10 mouse cellular contexts compared by ENCODE assay signal in the genomic region with DNA sequence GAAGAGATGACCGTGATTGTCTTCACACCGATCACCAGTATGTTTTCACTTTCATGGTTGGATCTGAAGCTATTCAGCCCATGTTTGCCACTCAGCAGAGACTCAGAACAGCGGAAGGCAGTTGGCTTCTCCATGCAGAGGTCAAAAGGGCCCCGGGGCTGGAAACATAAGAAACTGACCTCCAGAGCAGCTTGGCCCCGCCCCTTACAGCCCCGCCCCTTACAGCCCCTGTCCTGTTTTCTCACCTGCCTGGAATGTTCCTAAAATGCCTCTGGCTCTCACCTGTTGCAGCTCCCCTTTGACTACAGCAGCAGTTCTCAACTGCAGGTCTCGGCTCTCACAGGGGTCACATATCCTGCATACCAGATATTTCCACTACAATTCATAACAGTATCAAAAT. TPM values are rescaled to one million over a fixed set of nuclear protein-coding genes. Genes with fewer than 3 reads are reported as not detected.
DNase-seq lines count a peak whose midpoint lies in the region; ATAC-seq and TF ChIP-seq lines count a peak whose summit lies in the region.
"Had no signal": no experiment of that assay in that cellular context is flagged by ENCODE, and none has a peak within 500 bp of the region (broad histone marks: within the 10 kb centered on the region; RNA-seq: fewer than 3 reads in every experiment).

No protein-coding gene starts in this region.

- no peak overlapping the region for H3K27ac ChIP-seq in spleen, adult 2 months (ENCODE audit: insufficient read depth, low read length)
- no peak overlapping the region for H3K27ac ChIP-seq in embryonic facial prominence, embryonic 13.5 days
- H3K27ac ChIP-seq in midbrain, embryonic 13.5 days, result no peak overlapping the region
- H3K27ac ChIP-seq: left cerebral cortex, adult 2 months; midbrain, embryonic 15.5 days had no signal

- no peak for DNase-seq in spleen, adult 2 months (ENCODE audit: low read depth in 1 of 2, low spot score in 2 of 2)
- DNase-seq in spleen, postnatal 14 days (ENCODE audit: low spot score in 2 of 2), result no peak
- peak; percentile 75 to 80 for DNase-seq in kidney, postnatal 36 days
- peak; percentile 83 for DNase-seq in yolk sac, embryonic 10.5 days (ENCODE audit: low spot score)
- no peak for DNase-seq in urinary bladder, postnatal 25 days (ENCODE audit: low spot score)
- DNase-seq: thymus, postnatal 14 days had no signal

- TF ChIP-seq POLR2A in spleen, adult 2 months (IDR thresholded peaks at IDR 0.05; ENCODE audit: low read depth, low read length), result no peak

- ATAC-seq in embryonic facial prominence, embryonic 13.5 days (ENCODE audit: insufficient number of reproducible peaks, insufficient read depth, low FRiP score, low TSS enrichment, low read depth), result no peak
- no peak for ATAC-seq in midbrain, embryonic 13.5 days
- ATAC-seq: midbrain, embryonic 15.5 days had no signal

- no peaks in the 10 kb centered on the region; the same call in 1 of the 2 replicates for H3K4me1 ChIP-seq in spleen, adult 2 months (ENCODE audit: control insufficient read depth, insufficient read depth, insufficient read length)
- peaks cover 28% of the 10 kb centered on the region for H3K4me1 ChIP-seq in embryonic facial prominence, embryonic 13.5 days
- peaks cover 18% of the 10 kb centered on the region for H3K4me1 ChIP-seq in midbrain, embryonic 13.5 days (replicated peaks)

- H3K4me2 ChIP-seq in embryonic facial prominence, embryonic 13.5 days, result peak overlapping the region; percentile 36
- H3K4me2 ChIP-seq in midbrain, embryonic 13.5 days (replicated peaks), result no peak overlapping the region
- H3K4me2 ChIP-seq: midbrain, embryonic 15.5 days had no signal

- no peaks in the 10 kb centered on the region for H3K27me3 ChIP-seq in spleen, adult 2 months (ENCODE audit: control insufficient read depth, insufficient read depth, low read length)
- no peaks in the 10 kb centered on the region for H3K27me3 ChIP-seq in embryonic facial prominence, embryonic 13.5 days
- H3K27me3 ChIP-seq in midbrain, embryonic 13.5 days, result no peaks in the 10 kb centered on the region
- H3K27me3 ChIP-seq: midbrain, embryonic 15.5 days had no signal

- no peak for TF ChIP-seq CTCF in spleen, adult 2 months (IDR thresholded peaks at IDR 0.05; ENCODE audit: extremely low read depth, insufficient read depth, insufficient read length, insufficient replicate concordance)

- H3K9ac ChIP-seq in embryonic facial prominence, embryonic 13.5 days, result no peak overlapping the region
- H3K9ac ChIP-seq in midbrain, embryonic 13.5 days (replicated peaks), result no peak overlapping the region
- H3K9ac ChIP-seq: midbrain, embryonic 15.5 days had no signal

- peak overlapping the region; percentile 38 for H3K4me3 ChIP-seq in spleen, adult 2 months (ENCODE audit: extremely low read depth, insufficient read depth, insufficient read length)
- no peak overlapping the region for H3K4me3 ChIP-seq in embryonic facial prominence, embryonic 13.5 days
- H3K4me3 ChIP-seq in midbrain, embryonic 13.5 days (replicated peaks), result no peak overlapping the region
- H3K4me3 ChIP-seq: left cerebral cortex, adult 2 months; midbrain, embryonic 15.5 days had no signal

- H3K36me3 ChIP-seq in spleen, adult 2 months (ENCODE audit: control insufficient read depth, insufficient read depth, low read length), result no peaks in the 10 kb centered on the region
- no peaks in the 10 kb centered on the region for H3K36me3 ChIP-seq in embryonic facial prominence, embryonic 13.5 days
- H3K36me3 ChIP-seq in midbrain, embryonic 13.5 days, result no peaks in the 10 kb centered on the region
- H3K36me3 ChIP-seq: midbrain, embryonic 15.5 days had no signal

- WGBS in spleen, adult 2 months, result 54% methylated on average over 7 of the region's 7 CpGs
- 13% methylated on average over 7 of the region's 7 CpGs for WGBS in embryonic facial prominence, embryonic 13.5 days
- 49% methylated on average over 7 of the region's 7 CpGs for WGBS in midbrain, embryonic 13.5 days

- H3K9me3 ChIP-seq in embryonic facial prominence, embryonic 13.5 days, result no peaks in the 10 kb centered on the region
- no peaks in the 10 kb centered on the region for H3K9me3 ChIP-seq in midbrain, embryonic 13.5 days
- H3K9me3 ChIP-seq: midbrain, embryonic 15.5 days had no signal

RNA-seq across cellular contexts. Expression of gene Ppp2r5a, which starts 29.5 kb away (rescaled TPM):
- polyA plus RNA-seq in spleen, adult 2 months (2012; rRNA removed), result 49.2 and 65.2 TPM in 2 replicates
- 14.4 and 18.6 TPM in 2 replicates for polyA plus RNA-seq in embryonic facial prominence, embryonic 13.5 days (2015; fragmentation: Nextera tagmentation; extraction: Ambion mirVana)
- polyA plus RNA-seq in midbrain, embryonic 13.5 days (2015; fragmentation: Nextera tagmentation; extraction: Ambion mirVana), result 6.3 and 7.3 TPM in 2 replicates

Comparison
In these comparisons a context has a peak if more than half of its experiments do, and no peak if none do; other contexts are left out.
1. DNase-seq: peak in kidney, postnatal 36 days (2 of 2) and yolk sac, embryonic 10.5 days (single experiment); none in spleen, adult 2 months (0 of 2), spleen, postnatal 14 days (0 of 2) and urinary bladder, postnatal 25 days (single experiment).